Mouse (Mus musculus) MEL (cell line): ENCODE data around the gene Slc26a10. TPM values are rescaled to one million over a fixed set of nuclear protein-coding genes. Genes with fewer than 3 reads are reported as not detected.

Source experiments
- DNase-seq: peaks from one replicate; pipeline ENCODE4 v3.0.0; 2011; ENCODE audit warnings: low read depth, low spot score
- H3K27ac ChIP-seq: 2 replicates; pipeline ENCODE4 v1.5.1; 2012; ENCODE audit warnings: low read depth, mild to moderate bottlenecking, control low read depth, low read length, moderate library complexity; ENCODE audit not compliant: control insufficient read depth
- H3K27me3 ChIP-seq, 2 experiments: fragments of 150-350 bp in 1 of 2; sonication (generic) in 1 of 2; 2 replicates each; pipeline ENCODE4 v1.6.1; 2012; ENCODE audit warnings: low read length in 2 of 2, mild to moderate bottlenecking in 2 of 2, improper control_type of control experiment in 1 of 2, moderate library complexity in 1 of 2; ENCODE audit not compliant: insufficient read depth in 2 of 2, control insufficient read depth in 1 of 2
- H3K36me3 ChIP-seq, 2 experiments: 2 replicates each; pipeline ENCODE4 v1.6.1; 2012 to 2014; ENCODE audit warnings: low read length in 2 of 2, improper control_type of control experiment in 1 of 2, inconsistent platforms in 1 of 2, mild to moderate bottlenecking in 1 of 2; ENCODE audit not compliant: insufficient read depth in 2 of 2, control insufficient read depth in 1 of 2
- H3K4me1 ChIP-seq, 2 experiments: fragments of 150-350 bp in 1 of 2; sonication (generic) in 1 of 2; 2 replicates each; pipeline ENCODE4 v1.6.1; 2012; ENCODE audit warnings: low read length in 2 of 2, improper control_type of control experiment in 1 of 2, mild to moderate bottlenecking in 1 of 2; ENCODE audit not compliant: insufficient read depth in 2 of 2, control insufficient read depth in 1 of 2
- H3K4me3 ChIP-seq, 2 experiments: fragments of 150-350 bp in 1 of 2; sonication (generic) in 1 of 2; 2 replicates each; pipeline ENCODE4 v1.5.1; 2012; ENCODE audit warnings: low read depth in 2 of 2, low read length in 2 of 2, mild to moderate bottlenecking in 2 of 2, moderate library complexity in 2 of 2, control low read depth in 1 of 2, improper control_type of control experiment in 1 of 2; ENCODE audit not compliant: control insufficient read depth in 1 of 2, insufficient read depth in 1 of 2
- H3K79me2 ChIP-seq: 2 replicates; pipeline ENCODE4 v1.6.1; 2012; ENCODE audit warnings: mild to moderate bottlenecking, low read length, moderate library complexity; ENCODE audit not compliant: control insufficient read depth, poor library complexity, insufficient read depth
- H3K9ac ChIP-seq: 2 replicates; pipeline ENCODE4 v1.6.1; 2012; ENCODE audit warnings: low read depth, mild to moderate bottlenecking, control low read depth, low read length, moderate library complexity; ENCODE audit not compliant: control insufficient read depth, poor library complexity, severe bottlenecking
- H3K9me3 ChIP-seq: fragments of 150-350 bp; sonication (generic); replicated peaks from 2 replicates; pipeline ENCODE4 v1.6.1; 2012; ENCODE audit warnings: mild to moderate bottlenecking, low read length, improper control_type of control experiment, moderate library complexity; ENCODE audit not compliant: insufficient read depth
- CHD2 ChIP-seq: IDR thresholded peaks from 2 replicates; pipeline ENCODE4 v1.6.1; 2011; ENCODE audit warnings: low read length, improper control_type of control experiment
- E2F4 ChIP-seq: IDR thresholded peaks from 2 replicates; pipeline ENCODE4 v1.6.1; 2011; ENCODE audit warnings: low read depth, low read length, improper control_type of control experiment, borderline replicate concordance
- ELF1 ChIP-seq: IDR thresholded peaks from 2 replicates; pipeline ENCODE4 v1.6.1; 2014; ENCODE audit warnings: low read depth, mild to moderate bottlenecking, inconsistent platforms, low read length, improper control_type of control experiment, moderate library complexity
- GATA1 ChIP-seq: IDR thresholded peaks from 2 replicates; pipeline ENCODE4 v1.6.1; 2011; ENCODE audit warnings: low read depth, low read length, improper control_type of control experiment
- JUND ChIP-seq: IDR thresholded peaks from 2 replicates; pipeline ENCODE4 v1.6.1; 2011; ENCODE audit warnings: low read depth, mild to moderate bottlenecking, improper control_type of control experiment, low read length
- KAT2A ChIP-seq: conservative IDR thresholded peaks from 2 replicates; pipeline ENCODE4 v1.6.1; 2012; ENCODE audit warnings: low read depth, low read length, improper control_type of control experiment, inconsistent platforms
- MAFK ChIP-seq: IDR thresholded peaks from 2 replicates; pipeline ENCODE4 v1.6.1; 2011; ENCODE audit warnings: low read depth, mild to moderate bottlenecking, low read length, improper control_type of control experiment, borderline replicate concordance
- MAZ ChIP-seq: IDR thresholded peaks from 2 replicates; pipeline ENCODE4 v1.6.1; 2012; ENCODE audit warnings: low read depth, mild to moderate bottlenecking, inconsistent platforms, low read length, improper control_type of control experiment
- MYB ChIP-seq: IDR thresholded peaks from 2 replicates; pipeline ENCODE4 v1.6.1; 2011; ENCODE audit warnings: mild to moderate bottlenecking, low read depth, low read length, improper control_type of control experiment
- MYC ChIP-seq: IDR thresholded peaks from 2 replicates; pipeline ENCODE4 v1.6.1; 2011; ENCODE audit warnings: low read depth, mild to moderate bottlenecking, low read length, improper control_type of control experiment, moderate library complexity
- NRF1 ChIP-seq: IDR thresholded peaks from 2 replicates; pipeline ENCODE4 v1.6.1; 2014; ENCODE audit warnings: low read depth, mild to moderate bottlenecking, inconsistent platforms, low read length, improper control_type of control experiment, moderate library complexity; ENCODE audit not compliant: poor library complexity, insufficient read depth, severe bottlenecking
- POLR2A ChIP-seq, 2 experiments: IDR thresholded peaks; 2 replicates each; pipeline ENCODE4 v1.6.1; 2011 to 2012; ENCODE audit warnings: low read length in 2 of 2, mild to moderate bottlenecking in 2 of 2, control low read depth in 1 of 2, improper control_type of control experiment in 1 of 2, low read depth in 1 of 2, moderate library complexity in 1 of 2; ENCODE audit not compliant: control insufficient read depth in 1 of 2, insufficient read depth in 1 of 2, poor library complexity in 1 of 2
- RAD21 ChIP-seq: IDR thresholded peaks from 2 replicates; pipeline ENCODE4 v1.6.1; 2011; ENCODE audit warnings: mild to moderate bottlenecking, low read depth, low read length, improper control_type of control experiment
- RCOR1 ChIP-seq: IDR thresholded peaks from 2 replicates; pipeline ENCODE4 v1.6.1; 2012; ENCODE audit warnings: low read depth, mild to moderate bottlenecking, inconsistent platforms, low read length, improper control_type of control experiment
- SMC3 ChIP-seq: IDR thresholded peaks from 2 replicates; pipeline ENCODE4 v1.6.1; 2011; ENCODE audit warnings: low read depth, low read length, improper control_type of control experiment
- TBP ChIP-seq: IDR thresholded peaks from 2 replicates; pipeline ENCODE4 v1.8.0; 2011; ENCODE audit warnings: low read depth, low read length, improper control_type of control experiment
- UBTF ChIP-seq: IDR thresholded peaks from 2 replicates; pipeline ENCODE4 v1.6.1; 2012; ENCODE audit warnings: low read depth, mild to moderate bottlenecking, inconsistent platforms, low read length, improper control_type of control experiment, moderate library complexity, borderline replicate concordance; ENCODE audit not compliant: insufficient read depth
- USF2 ChIP-seq, 2 experiments: IDR thresholded peaks; 2 replicates each; pipeline ENCODE4 v1.6.1; 2011 to 2012; ENCODE audit warnings: improper control_type of control experiment in 2 of 2, low read length in 2 of 2, borderline replicate concordance in 1 of 2, inconsistent platforms in 1 of 2, low read depth in 1 of 2, mild to moderate bottlenecking in 1 of 2; ENCODE audit not compliant: insufficient read depth in 1 of 2
- ZC3H11A ChIP-seq: IDR thresholded peaks from 2 replicates; pipeline ENCODE4 v1.6.1; 2012; ENCODE audit warnings: low read depth, mild to moderate bottlenecking, inconsistent platforms, low read length, improper control_type of control experiment
- ZMIZ1 ChIP-seq: IDR thresholded peaks from 2 replicates; pipeline ENCODE4 v1.6.1; 2012; ENCODE audit warnings: low read depth, mild to moderate bottlenecking, inconsistent platforms, low read length, improper control_type of control experiment, moderate library complexity
- polyA plus RNA-seq, 2 experiments: library from polyadenylated mRNA; stranded (reverse) in 1 of 2; unstranded in 1 of 2; fragments of >175 nt in 1 of 2; fragments of >200 nt in 1 of 2; gene quantifications; 2 replicates each; pipeline versions ENCODE4 v1.2.1 to v1.2.4; 2012; ENCODE audit warnings: low replicate concordance in 2 of 2, low read depth in 1 of 2; ENCODE audit not compliant: insufficient read length in 2 of 2, insufficient read depth in 1 of 2, missing spikeins in 1 of 2
- total RNA-seq: library from RNA; depleted of rRNA; stranded (reverse); fragments of 300-350 nt; gene quantifications from 2 replicates; pipeline ENCODE4 v1.2.3, GENCODE M21; 2012

Slc26a10 gene
- total and polyA plus RNA-seq, 3 experiments: 1.1 to 1.3 TPM; not detected in 1

GRCm38 (mm10) chr10:127160081-127160480, 20.4 kb downstream of the Slc26a10 start:
- Histone ChIP-seq H3K27ac (no peak overlapping the region), H3K4me3 (no peak overlapping the region), H3K27me3 (no peaks in the 10 kb centered on the region), H3K4me1 (peaks cover 2 to 20% of the 10 kb centered on the region in 2 experiments; a peak in 3 of 4 replicates), H3K9ac (no peak overlapping the region), H3K9me3 (no peaks in the 10 kb centered on the region), H3K79me2 (peaks cover 5% of the 10 kb centered on the region), H3K36me3 (peaks cover 0 to 15% of the 10 kb centered on the region in 2 experiments; a peak in 2 of 4 replicates)
- TF ChIP-seq E2F4 (no peak), TBP (no peak), CHD2 (no peak), JUND (no peak), UBTF (no peak), GATA1 (no peak), ELF1 (no peak), RCOR1 (no peak), SMC3 (no peak), ZMIZ1 (no peak)
- no peak for DNase-seq

GRCm38 (mm10) chr10:127158471-127158870, 22.0 kb downstream of the Slc26a10 start:
- no peak overlapping the region for H3K9ac ChIP-seq
- H3K9me3 ChIP-seq: no peaks in the 10 kb centered on the region
- H3K4me3 ChIP-seq: no peak overlapping the region
- DNase-seq: no peak
- no peaks in the 10 kb centered on the region for H3K27me3 ChIP-seq
- H3K36me3 ChIP-seq: peaks cover 0 to 5% of the 10 kb centered on the region in 2 experiments; a peak in 2 of 4 replicates
- peaks cover 2 to 12% of the 10 kb centered on the region in 2 experiments; a peak in 2 of 4 replicates for H3K4me1 ChIP-seq
- H3K79me2 ChIP-seq: no peaks in the 10 kb centered on the region
- TF ChIP-seq MYB: no peak
- TF ChIP-seq NRF1: no peak
- no peak for TF ChIP-seq MAFK
- no peak for TF ChIP-seq RCOR1
- TF ChIP-seq ZC3H11A: no peak
- TF ChIP-seq POLR2A (IDR thresholded peaks at IDR 0.05; ENCODE audit: control insufficient read depth in 1 of 2, insufficient read depth in 1 of 2, low read depth in 1 of 2, low read length in 2 of 2, poor library complexity in 1 of 2): no peak
- TF ChIP-seq MAZ: no peak
- no peak for TF ChIP-seq RAD21
- TF ChIP-seq MYC: no peak
- no peak for TF ChIP-seq USF2 (IDR thresholded peaks at IDR 0.05; ENCODE audit: borderline replicate concordance in 1 of 2, insufficient read depth in 1 of 2, low read depth in 1 of 2, low read length in 2 of 2)
- no peak for TF ChIP-seq TBP
- no peak for TF ChIP-seq KAT2A
- TF ChIP-seq, all 39 proteins: peak for 0
- no peak overlapping the region for H3K27ac ChIP-seq
